Mouse (Mus musculus): ENCODE data around the gene Mcm9.

The Mcm9 gene

DNA sequence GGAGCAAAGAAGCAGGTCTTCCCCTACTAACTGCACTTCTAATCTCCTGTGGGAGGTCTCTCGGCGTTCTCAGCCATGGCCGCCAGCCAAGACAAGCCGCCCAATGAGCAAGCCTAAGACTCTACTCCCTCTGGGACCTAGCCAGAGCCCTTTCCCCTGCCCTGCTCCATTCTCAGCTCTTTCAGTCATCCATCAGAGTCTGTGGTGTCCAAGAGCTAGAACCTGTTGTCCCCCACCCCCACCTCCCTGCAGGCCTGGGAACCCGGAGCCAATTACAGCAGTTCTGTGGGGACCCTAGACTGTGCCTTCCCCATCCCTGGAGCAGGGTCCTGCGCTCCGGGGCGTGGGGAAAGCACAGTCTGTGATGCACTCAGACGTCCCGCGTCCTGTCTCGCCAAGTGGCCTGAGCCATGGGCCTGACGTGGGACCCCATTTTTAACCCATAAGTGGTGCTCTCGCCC is 49.6 kb downstream of the Mcm9 start:
- in situ Hi-C loops (cut with MboI, MseI) = no loop called here

DNA sequence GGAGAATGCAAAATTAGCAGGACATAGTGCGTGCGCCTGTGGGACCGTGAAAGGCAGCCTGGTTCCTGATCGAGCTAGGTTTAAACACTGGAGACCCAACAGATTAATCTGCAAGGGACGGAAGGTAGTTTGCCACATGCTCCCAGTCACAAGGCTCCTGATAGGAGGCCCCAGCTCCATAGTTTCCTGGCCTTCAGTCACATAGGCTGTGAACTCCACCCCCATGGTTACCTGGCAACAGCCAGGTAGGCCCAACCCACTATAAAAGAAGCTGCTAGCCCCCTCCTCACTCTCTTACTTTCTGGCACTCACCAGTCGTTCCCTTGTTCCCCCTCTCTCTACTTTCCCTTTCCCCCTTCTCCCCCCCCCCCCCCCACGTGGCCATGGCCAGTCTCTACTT is 50.1 kb downstream of the Mcm9 start:
- in situ Hi-C loops (cut with MboI, MseI) = no loop called here

GRCm38 (mm10) chr10:53568531-53568930 is 61.7 kb downstream of the Mcm9 start:
- in situ Hi-C loops (cut with MboI, MseI) = no loop called here

DNA sequence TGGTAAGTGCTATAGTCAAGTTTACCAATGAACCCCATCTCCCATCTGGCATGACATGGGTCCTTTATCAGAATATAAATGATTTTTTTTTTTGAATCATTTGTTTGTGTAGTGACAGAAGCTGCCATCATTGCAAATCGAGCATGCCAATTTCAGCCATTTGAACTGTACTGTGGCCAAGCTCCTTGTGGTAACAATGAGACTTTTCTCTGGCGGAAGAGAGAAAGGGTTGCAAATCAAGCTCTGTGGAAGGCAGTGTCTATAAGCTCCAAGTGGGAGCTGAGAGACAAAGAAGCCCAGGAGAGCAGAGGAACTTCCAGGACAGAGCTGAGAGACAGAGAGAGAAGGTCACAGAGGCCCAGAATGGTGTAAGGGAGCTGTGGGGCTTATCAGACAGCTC is 64.7 kb downstream of the Mcm9 start:
- in situ Hi-C loops (cut with MboI, MseI) = no loop called here

DNA sequence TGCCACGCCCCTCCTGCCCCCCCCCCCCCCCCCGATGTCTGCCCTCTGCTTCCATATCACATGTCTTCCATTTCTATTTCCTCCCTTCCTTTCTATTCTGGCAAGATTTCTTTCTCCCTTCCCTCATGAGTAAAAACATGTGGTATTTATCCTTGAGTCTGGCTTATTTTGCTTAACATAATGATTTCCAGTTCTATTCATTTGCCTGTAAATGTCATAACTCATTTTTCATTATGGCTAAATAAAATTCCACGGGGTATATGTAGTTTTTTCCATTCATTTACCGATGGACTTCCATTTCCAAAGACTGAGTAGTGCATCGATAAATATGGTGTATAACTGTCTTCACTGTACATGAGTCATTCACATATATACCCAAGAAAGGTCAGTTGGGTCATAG is 68.2 kb downstream of the Mcm9 start:
- in situ Hi-C loops (cut with MboI, MseI) = no loop called here

GRCm38 (mm10) chr10:53537596-53537995 is 92.6 kb downstream of the Mcm9 start:
- in situ Hi-C loops (cut with MboI, MseI) = no loop called here

- in situ Hi-C loops (cut with MboI, MseI) = no loop called here
Measured at GRCm38 (mm10) chr10:53532297-53532696, 97.9 kb downstream of the Mcm9 start.

- in situ Hi-C loops (cut with MboI, MseI) = loop anchor here (5.0 kb wide), 1 partner anchor 69 kb away; the partner anchor contains the start of gene Asf1a
Measured at GRCm38 (mm10) chr10:53527838-53528773, 102.1 kb downstream of the Mcm9 start.

DNA sequence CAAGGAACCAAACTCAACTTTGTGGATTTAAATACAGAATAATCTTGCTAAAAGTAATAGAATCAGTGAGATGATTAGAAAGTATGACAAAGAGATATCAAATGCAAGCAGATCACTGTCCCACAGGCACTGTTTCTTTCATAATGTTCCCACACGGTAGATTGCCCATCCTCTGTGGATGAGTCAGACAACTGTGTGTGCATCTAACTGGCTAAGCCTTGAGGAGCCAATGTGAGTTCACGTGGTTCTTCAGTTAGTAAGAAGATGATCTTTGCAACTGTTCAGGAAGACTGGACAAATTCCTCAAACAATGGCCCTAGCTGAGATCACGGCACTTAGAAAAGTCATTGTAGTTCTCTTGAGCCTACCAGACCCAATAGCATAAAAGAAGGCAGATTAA is 102.9 kb downstream of the Mcm9 start:
- in situ Hi-C loops (cut with MboI, MseI) = loop anchor here (5.0 kb wide), 1 partner anchor 70 kb away; the partner anchor contains the start of gene Asf1a

- in situ Hi-C loops (cut with MboI, MseI) = loop anchor here (5.0 kb wide), 1 partner anchor 71 kb away; the partner anchor contains the start of gene Asf1a
Measured at GRCm38 (mm10) chr10:53526350-53526749, 103.9 kb downstream of the Mcm9 start.

GRCm38 (mm10) chr10:53525265-53525976 is 104.8 kb downstream of the Mcm9 start:
- in situ Hi-C loops (cut with MboI, MseI) = loop anchor here (5.0 kb wide), 1 partner anchor 72 kb away; the partner anchor contains the start of gene Asf1a

DNA sequence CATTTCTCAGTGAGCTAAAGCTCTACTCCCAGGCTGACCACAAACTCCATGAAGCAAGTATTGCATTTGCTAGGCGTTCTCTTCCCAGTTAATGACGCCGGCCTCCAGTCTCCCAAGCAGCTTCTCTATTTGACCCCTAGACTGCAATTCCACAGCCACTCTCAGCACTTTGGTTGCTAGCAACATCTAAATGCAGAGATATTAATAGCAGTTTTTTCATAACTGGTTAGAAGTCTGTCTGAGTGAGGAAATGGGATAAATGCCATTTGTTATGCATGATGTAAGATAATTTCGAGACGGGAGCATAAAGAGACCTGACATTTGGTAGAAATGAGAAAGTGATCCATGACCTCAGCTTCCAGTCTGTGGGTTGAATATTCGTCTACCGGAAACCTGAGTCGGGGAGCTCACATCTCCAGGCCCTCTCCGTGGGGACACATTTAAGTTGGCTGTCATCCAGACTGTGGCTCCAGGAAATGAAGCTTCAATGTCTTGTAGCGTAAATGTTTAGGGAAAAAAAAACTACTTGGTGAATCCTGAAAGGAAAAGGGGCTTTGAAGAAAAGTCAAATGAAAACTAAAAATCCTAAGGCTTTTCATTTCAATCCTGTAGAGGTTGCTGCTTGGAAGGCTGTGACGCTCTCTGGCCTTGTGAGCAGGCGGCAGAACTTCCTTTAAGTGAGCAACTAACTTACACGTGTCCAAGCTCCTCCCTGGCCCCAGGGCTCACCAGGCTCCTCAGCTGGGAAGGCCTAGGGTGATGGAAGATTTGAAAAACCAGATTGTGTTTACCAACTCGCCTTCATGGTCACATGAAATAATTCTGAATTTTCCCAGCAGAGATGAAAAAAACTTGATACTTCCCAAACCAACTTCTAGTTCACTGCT is 110.9 kb downstream of the Mcm9 start:
- in situ Hi-C loops (cut with MboI, MseI) = no loop called here

GRCm38 (mm10) chr10:53518599-53518913 is 111.7 kb downstream of the Mcm9 start:
- in situ Hi-C loops (cut with MboI, MseI) = no loop called here

DNA sequence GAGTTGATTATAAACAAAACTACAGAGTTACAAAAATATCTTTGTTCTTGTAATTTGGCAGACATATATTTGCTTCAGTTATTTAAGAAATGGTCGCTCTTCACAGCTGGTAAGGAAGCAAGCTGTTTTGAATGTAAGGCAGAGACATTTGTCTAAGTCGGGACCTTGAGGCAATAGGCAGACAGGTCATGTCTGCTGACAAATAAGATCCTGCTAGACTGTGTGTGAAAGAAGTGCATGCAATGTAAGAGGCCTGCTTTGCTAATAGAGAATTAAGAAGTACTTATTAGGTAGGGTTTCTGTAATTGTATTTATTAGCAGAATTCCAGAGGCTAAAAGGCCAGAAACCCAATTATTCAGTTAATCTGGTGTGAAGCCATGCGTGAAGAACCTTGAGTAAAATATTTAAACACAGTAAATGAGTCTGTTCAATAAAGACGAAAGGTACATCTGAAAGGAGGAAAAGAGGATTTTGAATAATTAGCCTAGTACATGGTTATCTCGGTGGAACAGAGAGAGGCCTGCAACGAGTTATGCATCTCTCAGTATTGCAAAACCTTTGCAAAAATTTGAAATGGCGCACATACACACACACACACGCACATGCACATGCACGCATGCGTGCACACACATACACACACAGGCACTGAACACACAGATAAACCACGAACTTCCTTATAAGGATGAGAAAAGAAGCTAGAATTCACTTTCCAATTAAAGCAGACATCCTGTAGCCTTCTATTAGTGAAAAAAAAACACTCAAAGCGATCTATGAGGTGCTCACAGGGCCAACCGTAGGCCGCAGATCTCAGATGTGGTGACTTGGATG is 112.3 kb downstream of the Mcm9 start:
- in situ Hi-C loops (cut with MboI, MseI) = no loop called here

GRCm38 (mm10) chr10:53512491-53512890 is 117.7 kb downstream of the Mcm9 start:
- in situ Hi-C loops (cut with MboI, MseI) = no loop called here

DNA sequence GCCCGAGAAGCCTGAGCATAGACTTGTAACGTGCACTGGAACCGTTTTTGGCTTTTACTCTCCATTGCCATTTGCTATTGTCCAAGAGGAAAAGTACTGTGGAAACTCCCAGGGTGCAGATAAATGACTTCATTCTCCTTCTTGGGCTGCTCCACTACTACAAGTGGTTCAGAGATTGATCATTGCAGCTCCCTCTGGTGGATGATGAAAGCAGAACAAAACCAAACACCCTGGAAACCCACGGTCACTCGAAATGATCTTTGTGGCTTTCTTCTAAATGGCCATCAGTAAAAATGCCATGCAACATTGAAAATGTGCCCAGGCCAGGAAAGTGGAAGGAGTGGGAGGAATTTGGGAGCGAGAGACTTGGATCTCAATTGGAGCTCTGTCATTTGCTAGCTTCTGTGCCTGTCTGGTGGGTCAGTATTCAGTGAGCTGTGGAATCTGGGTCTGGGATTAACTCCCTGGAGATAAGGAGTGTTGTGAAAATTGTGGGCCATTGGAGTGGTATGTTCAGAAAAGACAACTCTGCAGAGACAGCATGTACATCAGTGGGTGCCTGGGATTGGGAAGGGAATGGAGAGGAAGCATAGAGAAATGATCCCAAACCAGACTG is 121.0 kb downstream of the Mcm9 start:
- in situ Hi-C loops (cut with MboI, MseI) = loop anchor here (10.0 kb wide), 1 partner anchor 164 kb away; no protein-coding TSS in a partner anchor

GRCm38 (mm10) chr10:53508676-53509075 is 121.6 kb downstream of the Mcm9 start:
- in situ Hi-C loops (cut with MboI, MseI) = loop anchor here (10.0 kb wide), 1 partner anchor 164 kb away; no protein-coding TSS in a partner anchor

- in situ Hi-C loops (cut with MboI, MseI) = loop anchor here (10.0 kb wide), 1 partner anchor 161 kb away; no protein-coding TSS in a partner anchor
Measured at GRCm38 (mm10) chr10:53505526-53505925, 124.7 kb downstream of the Mcm9 start.

DNA sequence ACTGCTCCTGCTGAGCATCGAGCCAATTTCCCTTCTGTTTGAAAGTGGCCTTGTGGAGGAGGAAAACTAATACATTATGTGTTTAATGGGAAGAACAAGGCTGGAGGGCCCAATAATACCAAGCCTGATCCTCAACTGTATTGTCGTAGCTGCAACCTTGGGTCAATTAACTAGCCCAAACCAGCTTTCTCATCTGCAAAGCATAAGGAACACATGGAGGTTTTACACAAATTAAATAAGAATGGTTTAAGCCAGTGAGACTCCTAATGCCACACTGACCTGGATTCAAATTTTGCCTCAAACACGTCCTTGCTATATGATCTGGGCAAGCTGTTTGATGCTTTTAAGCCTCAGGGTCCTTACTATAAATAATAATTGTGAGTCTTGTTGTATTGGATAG is 125.2 kb downstream of the Mcm9 start:
- in situ Hi-C loops (cut with MboI, MseI) = loop anchor here (10.0 kb wide), 1 partner anchor 160 kb away; no protein-coding TSS in a partner anchor
